Mouse (Mus musculus): ENCODE data around the gene Tpst2.
"Not testable (repeated sequence)": the region's sequence is repeated elsewhere in the genome, so short reads cannot be mapped to it uniquely, and the experiment has no call there.

The Tpst2 gene

GRCm38 (mm10) chr5:112299399-112299798 lies 22.9 kb downstream of the Tpst2 start:
- no peak for DNase-seq

- no peak for DNase-seq
These were observed 23.6 kb downstream of the Tpst2 start for GRCm38 (mm10) chr5:112300112-112300511.

- DNase-seq, result no peak
These were observed 24.3 kb downstream of the Tpst2 start for GRCm38 (mm10) chr5:112300721-112301308.

- no peak for DNase-seq
These were observed 25.2 kb downstream of the Tpst2 start for GRCm38 (mm10) chr5:112301694-112302093.

GRCm38 (mm10) chr5:112302310-112302709 lies 25.8 kb downstream of the Tpst2 start:
- DNase-seq, result no peak

GRCm38 (mm10) chr5:112305842-112306241 lies 29.4 kb downstream of the Tpst2 start:
- DNase-seq, result no peak

- no peak for DNase-seq
These were observed 36.9 kb downstream of the Tpst2 start for GRCm38 (mm10) chr5:112313222-112313885.

GRCm38 (mm10) chr5:112316468-112316867 lies 40.0 kb downstream of the Tpst2 start:
- DNase-seq, result no peak

GRCm38 (mm10) chr5:112317328-112317727 lies 40.8 kb downstream of the Tpst2 start:
- peak in 1 of 2 experiments; percentile 40 for DNase-seq

GRCm38 (mm10) chr5:112319343-112319742 lies 42.9 kb downstream of the Tpst2 start:
- not testable (repeated sequence) for DNase-seq

- DNase-seq, result no peak
These were observed 43.9 kb downstream of the Tpst2 start for GRCm38 (mm10) chr5:112320379-112320778.

GRCm38 (mm10) chr5:112320936-112321335 lies 44.4 kb downstream of the Tpst2 start:
- no peak for DNase-seq

- DNase-seq, result no peak
These were observed 44.9 kb downstream of the Tpst2 start for GRCm38 (mm10) chr5:112321376-112321775.

- DNase-seq, result no peak
These were observed 46.8 kb downstream of the Tpst2 start for GRCm38 (mm10) chr5:112323246-112323645.

- DNase-seq, result peak; percentile 32 to 50
These were observed 48.4 kb downstream of the Tpst2 start for GRCm38 (mm10) chr5:112324637-112325545.

- peak; percentile 94 to 96 for DNase-seq
These were observed 49.3 kb downstream of the Tpst2 start, which contains the start of gene Tfip11 for GRCm38 (mm10) chr5:112325546-112326445. TSS of gene Tfip11 (plus strand) at chr5:112326358.

GRCm38 (mm10) chr5:112326446-112327009 lies 50.0 kb downstream of the Tpst2 start:
- no peak for DNase-seq

GRCm38 (mm10) chr5:112327854-112328253 lies 51.4 kb downstream of the Tpst2 start:
- DNase-seq, result no peak

GRCm38 (mm10) chr5:112329805-112330564 lies 53.5 kb downstream of the Tpst2 start:
- no peak for DNase-seq

GRCm38 (mm10) chr5:112335473-112335872 lies 59.0 kb downstream of the Tpst2 start:
- peak; percentile 28 to 65 for DNase-seq

GRCm38 (mm10) chr5:112337004-112337403 lies 60.5 kb downstream of the Tpst2 start:
- DNase-seq, result no peak
